Mouse (Mus musculus) megakaryocyte, embryonic 14.5 days (primary cell): Measurements from ENCODE around the gene Fam199x. TPM values are rescaled to one million over a fixed set of nuclear protein-coding genes. Genes with fewer than 3 reads are reported as not detected.

ENCODE experiments used
- H3K27me3 ChIP-seq: replicated peaks from 2 replicates; pipeline ENCODE3; 2012; ENCODE audit warnings: inconsistent platforms
- H3K36me3 ChIP-seq: replicated peaks from 2 replicates; pipeline ENCODE3; 2012; ENCODE audit warnings: low read length, inconsistent platforms, mixed read lengths
- H3K4me1 ChIP-seq: 2 replicates; pipeline ENCODE4 v1.6.1; 2012; ENCODE audit warnings: inconsistent platforms
- H3K4me3 ChIP-seq: replicated peaks from 2 replicates; pipeline ENCODE3; 2012; ENCODE audit warnings: moderate library complexity, mild to moderate bottlenecking, inconsistent platforms
- H3K9me3 ChIP-seq: 2 replicates; pipeline ENCODE4 v1.6.1; 2012; ENCODE audit warnings: inconsistent platforms
- FLI1 ChIP-seq: IDR thresholded peaks from 2 replicates; pipeline ENCODE4 v1.6.1; 2012; ENCODE audit warnings: low read length, inconsistent platforms, mixed read lengths
- GATA1 ChIP-seq: IDR thresholded peaks from 3 replicates; pipeline ENCODE4 v1.6.1; 2012; ENCODE audit warnings: mixed read lengths, low read length, inconsistent platforms, borderline replicate concordance
- polyA plus RNA-seq: library from polyadenylated mRNA; stranded (reverse); fragments of >175 nt; gene quantifications from 2 replicates; pipeline ENCODE4 v1.2.3, GENCODE M21; 2012; ENCODE audit warnings: low replicate concordance; ENCODE audit not compliant: insufficient read depth

The Fam199x gene
- polyA plus RNA-seq, 1 experiment: 0.18 TPM

GRCm38 (mm10) chrX:137038502-137038901 is 10.9 kb upstream of the Fam199x start:
- no peak for TF ChIP-seq FLI1
- TF ChIP-seq GATA1: no peak
- H3K27me3 ChIP-seq: peaks cover 2% of the 10 kb centered on the region

GRCm38 (mm10) chrX:137049060-137049424 is 352 bp upstream of the Fam199x start:
- Histone ChIP-seq H3K4me1 (peaks cover 5% of the 10 kb centered on the region; the same call in 1 of the 2 replicates), H3K9me3 (no peaks in the 10 kb centered on the region), H3K4me3 (peak overlapping the region; percentile 96), H3K36me3 (no peaks in the 10 kb centered on the region), H3K27me3 (peaks cover 15% of the 10 kb centered on the region)
- TF ChIP-seq FLI1: no peak
- TF ChIP-seq GATA1: no peak

More at GRCm38 (mm10) chrX:137038502-137038901, 10.9 kb upstream of the Fam199x start:
- peaks cover 12% of the 10 kb centered on the region; the same call in 1 of the 2 replicates for H3K4me1 ChIP-seq
- no peaks in the 10 kb centered on the region for H3K36me3 ChIP-seq
- no peaks in the 10 kb centered on the region for H3K9me3 ChIP-seq
- H3K4me3 ChIP-seq: peak overlapping the region; percentile 94

- TF ChIP-seq FLI1 (no peak), GATA1 (no peak)
- Histone ChIP-seq H3K9me3 (no peaks in the 10 kb centered on the region), H3K4me3 (no peak overlapping the region), H3K36me3 (no peaks in the 10 kb centered on the region), H3K27me3 (peaks cover 1% of the 10 kb centered on the region), H3K4me1 (no peaks in the 10 kb centered on the region)
These were observed 13.8 kb downstream of the Fam199x start for GRCm38 (mm10) chrX:137063202-137063601.

GRCm38 (mm10) chrX:137104531-137104930 is 55.1 kb downstream of the Fam199x start:
- Histone ChIP-seq H3K4me3 (no peak overlapping the region), H3K27me3 (peaks cover 56% of the 10 kb centered on the region), H3K36me3 (no peaks in the 10 kb centered on the region), H3K4me1 (no peaks in the 10 kb centered on the region), H3K9me3 (peaks cover 11% of the 10 kb centered on the region; the same call in 1 of the 2 replicates)
- no peak for TF ChIP-seq GATA1
- TF ChIP-seq FLI1: no peak

- Histone ChIP-seq H3K27me3 (peaks cover 46% of the 10 kb centered on the region), H3K36me3 (no peaks in the 10 kb centered on the region), H3K9me3 (peaks cover 11% of the 10 kb centered on the region; the same call in 1 of the 2 replicates), H3K4me3 (no peak overlapping the region), H3K4me1 (no peaks in the 10 kb centered on the region)
- TF ChIP-seq GATA1: no peak
- TF ChIP-seq FLI1: no peak
These were observed 57.1 kb downstream of the Fam199x start for GRCm38 (mm10) chrX:137106498-137106897.

GRCm38 (mm10) chrX:137118097-137118746 is 68.8 kb downstream of the Fam199x start:
- Histone ChIP-seq H3K4me3 (peak overlapping the region; percentile 86), H3K9me3 (peaks cover 22% of the 10 kb centered on the region), H3K36me3 (no peaks in the 10 kb centered on the region), H3K4me1 (peaks cover 22% of the 10 kb centered on the region), H3K27me3 (peaks cover 75% of the 10 kb centered on the region)
- no peak for TF ChIP-seq GATA1
- no peak for TF ChIP-seq FLI1

GRCm38 (mm10) chrX:137119675-137120423 is 70.5 kb downstream of the Fam199x start:
- H3K4me3 ChIP-seq: peak overlapping the region; percentile 88
- peaks cover 76% of the 10 kb centered on the region for H3K27me3 ChIP-seq
- H3K36me3 ChIP-seq: no peaks in the 10 kb centered on the region
- TF ChIP-seq GATA1 (no peak), FLI1 (no peak)
- H3K9me3 ChIP-seq: peaks cover 22% of the 10 kb centered on the region
- peaks cover 22% of the 10 kb centered on the region for H3K4me1 ChIP-seq

GRCm38 (mm10) chrX:137121718-137122117 is 72.3 kb downstream of the Fam199x start, which contains the start of gene Esx1:
TSS of gene Esx1 (minus strand) at chrX:137122083.
- TF ChIP-seq FLI1 (no peak), GATA1 (no peak)
- peaks cover 22% of the 10 kb centered on the region for H3K4me1 ChIP-seq
- H3K4me3 ChIP-seq: peak within 1 kb of the TSS; percentile 85
- H3K9me3 ChIP-seq: peaks cover 22% of the 10 kb centered on the region
- peaks cover 73% of the 10 kb centered on the region for H3K27me3 ChIP-seq
- no peaks in the 10 kb centered on the region for H3K36me3 ChIP-seq

- peaks cover 44% of the 10 kb centered on the region for H3K27me3 ChIP-seq
These were observed 78.1 kb downstream of the Fam199x start for GRCm38 (mm10) chrX:137127542-137127941.

More at GRCm38 (mm10) chrX:137127542-137127941, 78.1 kb downstream of the Fam199x start:
- H3K9me3 ChIP-seq: no peaks in the 10 kb centered on the region
- H3K4me1 ChIP-seq: no peaks in the 10 kb centered on the region
- H3K36me3 ChIP-seq: no peaks in the 10 kb centered on the region
- no peak for TF ChIP-seq GATA1
- TF ChIP-seq FLI1: no peak
- H3K4me3 ChIP-seq: peak overlapping the region; percentile 17

Other genes with a start within 250 kb of the Fam199x start
- 0.29 TPM in 1 of 2 replicates, not detected in the other for gene Plp1, start 226.9 kb upstream of the Fam199x start, polyA plus RNA-seq
- gene Rab9b, start 180.8 kb upstream of the Fam199x start, polyA plus RNA-seq: not detected in 2 replicates
- not detected in 2 replicates for gene H2bfm, start 122.3 kb upstream of the Fam199x start, polyA plus RNA-seq
- gene Tmsb15b2, start 74.1 kb upstream of the Fam199x start, polyA plus RNA-seq: not detected in 2 replicates
- not detected in 2 replicates for gene Tmsb15l, start 72.7 kb upstream of the Fam199x start, polyA plus RNA-seq
- not detected in 2 replicates for gene Tmsb15b1, start 72.7 kb upstream of the Fam199x start, polyA plus RNA-seq
- 1.2 TPM in 1 of 2 replicates, not detected in the other for gene Zcchc18, start 56.4 kb upstream of the Fam199x start, polyA plus RNA-seq
- gene Slc25a53, start 11.3 kb upstream of the Fam199x start, polyA plus RNA-seq: 0.08 TPM in 1 of 2 replicates, not detected in the other
- 0.36 TPM in 1 of 2 replicates, not detected in the other for gene Esx1, start 72.5 kb downstream of the Fam199x start, polyA plus RNA-seq